Mouse (Mus musculus): Measurements from ENCODE around the gene Ptpn6. TPM values are rescaled to one million over a fixed set of nuclear protein-coding genes. Genes with fewer than 3 reads are reported as not detected.

Gene Ptpn6
- total and polyA plus RNA-seq, 3 experiments, result 91.9 to 184 TPM; not detected in 1

- TF ChIP-seq POLR2AphosphoS2 (IDR thresholded peaks at IDR 0.05; ENCODE audit: low read length), result peak; percentile 14; the same call in 1 of the 2 replicates
Observed at GRCm38 (mm10) chr6:124703789-124704188, 34.7 kb downstream of the Ptpn6 start (continued).

- no peak overlapping the region for H3K27ac ChIP-seq (ENCODE audit: control insufficient read depth, low read depth, low read length)
- peaks cover 0 to 5% of the 10 kb centered on the region in 2 experiments; a peak in 2 of 4 replicates for H3K4me1 ChIP-seq (ENCODE audit: control insufficient read depth in 1 of 2, insufficient read depth in 2 of 2, low read length in 2 of 2)
- TF ChIP-seq SMC3 (IDR thresholded peaks at IDR 0.05; ENCODE audit: low read depth, low read length) (peak; percentile 74), TCF12 (IDR thresholded peaks at IDR 0.05; ENCODE audit: low read depth, low read length) (no peak), RAD21 (IDR thresholded peaks at IDR 0.05; ENCODE audit: low read depth, low read length) (peak; percentile 36), ELF1 (IDR thresholded peaks at IDR 0.05; ENCODE audit: low read depth, low read length) (no peak), BHLHE40 (IDR thresholded peaks at IDR 0.05; ENCODE audit: borderline replicate concordance, low read depth, low read length) (no peak), MYB (IDR thresholded peaks at IDR 0.05; ENCODE audit: low read depth, low read length) (no peak), USF2 (IDR thresholded peaks at IDR 0.05; ENCODE audit: borderline replicate concordance in 1 of 2, insufficient read depth in 1 of 2, low read depth in 1 of 2, low read length in 2 of 2) (no peak), CTCF (IDR thresholded peaks at IDR 0.05 in 2 of 3, conservative IDR thresholded peaks at IDR 0.05 in 1 of 3; ENCODE audit: control insufficient read depth in 1 of 3, insufficient read depth in 1 of 3, low read depth in 2 of 3, low read length in 3 of 3, poor library complexity in 1 of 3, severe bottlenecking in 1 of 3) (peak; percentile 77 to 96 (median 81)), NELFE (IDR thresholded peaks at IDR 0.05; ENCODE audit: low read depth, low read length) (no peak), POLR2A (IDR thresholded peaks at IDR 0.05; ENCODE audit: control insufficient read depth in 1 of 2, insufficient read depth in 1 of 2, low read depth in 1 of 2, low read length in 2 of 2, poor library complexity in 1 of 2) (peak in 1 of 2 experiments; percentile 40; a peak in 1 of 4 replicates), TAL1 (IDR thresholded peaks at IDR 0.05; ENCODE audit: low read length) (no peak), RCOR1 (IDR thresholded peaks at IDR 0.05; ENCODE audit: low read depth, low read length) (no peak), CHD2 (IDR thresholded peaks at IDR 0.05; ENCODE audit: low read length) (no peak), ZNF384 (IDR thresholded peaks at IDR 0.05; ENCODE audit: low read depth, low read length) (no peak), UBTF (IDR thresholded peaks at IDR 0.05; ENCODE audit: borderline replicate concordance, insufficient read depth, low read depth, low read length) (no peak), MAZ (IDR thresholded peaks at IDR 0.05; ENCODE audit: low read depth, low read length) (no peak), POLR2AphosphoS2 (IDR thresholded peaks at IDR 0.05; ENCODE audit: low read length) (0 out of 2 replicates have a peak, but pooled peaks have one; percentile 2)
- H3K36me3 ChIP-seq (ENCODE audit: control insufficient read depth in 1 of 2, insufficient read depth in 2 of 2, low read length in 2 of 2), result peaks cover 13 to 19% of the 10 kb centered on the region in 2 experiments
- peak; percentile 84 for DNase-seq (ENCODE audit: low read depth, low spot score)
- H3K27me3 ChIP-seq (ENCODE audit: control insufficient read depth in 1 of 2, insufficient read depth in 2 of 2, low read length in 2 of 2), result no peaks in the 10 kb centered on the region
- peaks cover 15% of the 10 kb centered on the region for H3K79me2 ChIP-seq (ENCODE audit: control insufficient read depth, insufficient read depth, low read length, poor library complexity)
- no peak overlapping the region for H3K9ac ChIP-seq (ENCODE audit: control insufficient read depth, low read depth, low read length, poor library complexity, severe bottlenecking)
- H3K9me3 ChIP-seq (replicated peaks; ENCODE audit: insufficient read depth, low read length), result no peaks in the 10 kb centered on the region
- no peak overlapping the region for H3K4me3 ChIP-seq (ENCODE audit: control insufficient read depth in 1 of 2, insufficient read depth in 1 of 2, low read depth in 2 of 2, low read length in 2 of 2)
Observed at GRCm38 (mm10) chr6:124702784-124703103, 35.8 kb downstream of the Ptpn6 start.

GRCm38 (mm10) chr6:124702102-124702783, 36.3 kb downstream of the Ptpn6 start:
- peaks cover 11% of the 10 kb centered on the region; the same call in 1 of the 2 replicates for H3K79me2 ChIP-seq (ENCODE audit: control insufficient read depth, insufficient read depth, low read length, poor library complexity)
- no peak for DNase-seq (ENCODE audit: low read depth, low spot score)
- TF ChIP-seq RAD21 (IDR thresholded peaks at IDR 0.05; ENCODE audit: low read depth, low read length) (peak; percentile 24), GATA1 (IDR thresholded peaks at IDR 0.05; ENCODE audit: low read depth, low read length) (no peak), ZKSCAN1 (IDR thresholded peaks at IDR 0.05; ENCODE audit: low read depth, low read length) (no peak), ZMIZ1 (IDR thresholded peaks at IDR 0.05; ENCODE audit: low read depth, low read length) (peak; percentile 39; the same call in 1 of the 2 replicates), CTCF (IDR thresholded peaks at IDR 0.05 in 2 of 3, conservative IDR thresholded peaks at IDR 0.05 in 1 of 3; ENCODE audit: control insufficient read depth in 1 of 3, insufficient read depth in 1 of 3, low read depth in 2 of 3, low read length in 3 of 3, poor library complexity in 1 of 3, severe bottlenecking in 1 of 3) (peak in 1 of 3 experiments; percentile 22; a peak in 1 of 6 replicates), SMC3 (IDR thresholded peaks at IDR 0.05; ENCODE audit: low read depth, low read length) (peak; percentile 25), ETS1 (IDR thresholded peaks at IDR 0.05; ENCODE audit: low read depth, low read length) (no peak)
- H3K4me3 ChIP-seq (ENCODE audit: control insufficient read depth in 1 of 2, insufficient read depth in 1 of 2, low read depth in 2 of 2, low read length in 2 of 2), result no peak overlapping the region
- no peaks in the 10 kb centered on the region for H3K27me3 ChIP-seq (ENCODE audit: control insufficient read depth in 1 of 2, insufficient read depth in 2 of 2, low read length in 2 of 2)
- peaks cover 13 to 19% of the 10 kb centered on the region in 2 experiments for H3K36me3 ChIP-seq (ENCODE audit: control insufficient read depth in 1 of 2, insufficient read depth in 2 of 2, low read length in 2 of 2)
- no peaks in the 10 kb centered on the region for H3K9me3 ChIP-seq (replicated peaks; ENCODE audit: insufficient read depth, low read length)
- no peak overlapping the region for H3K9ac ChIP-seq (ENCODE audit: control insufficient read depth, low read depth, low read length, poor library complexity, severe bottlenecking)
- peaks cover 0 to 5% of the 10 kb centered on the region in 2 experiments; a peak in 2 of 4 replicates for H3K4me1 ChIP-seq (ENCODE audit: control insufficient read depth in 1 of 2, insufficient read depth in 2 of 2, low read length in 2 of 2)
- H3K27ac ChIP-seq (ENCODE audit: control insufficient read depth, low read depth, low read length), result no peak overlapping the region
